Mouse (Mus musculus) midbrain, embryonic 14.5 days (tissue): ENCODE measurements at regions not wholly inside any gene's neighbourhood (a gene's known extent, or its start where the extent isn't known, plus 50 kb on each side); places are given as distances from the start of the nearest gene placed in this dataset.

Experiments used
- ATAC-seq: fragments of 200-750 bp; cut with Nextera tagmentation; 2 replicates; pipeline ENCODE4 v1.8.0; 2017; ENCODE audit warnings: moderate number of reproducible peaks, moderate library complexity; ENCODE audit not compliant: low FRiP score, low TSS enrichment
- DNase-seq: peaks from one replicate; pipeline ENCODE4 v3.0.0-alpha.2; 2015
- H3K27ac ChIP-seq: fragments of 300-500 bp; sonication (generic); replicated peaks from 2 replicates; pipeline ENCODE4 v1.5.1; 2014; ENCODE audit warnings: mild to moderate bottlenecking, low read depth, low read length, moderate library complexity
- H3K27me3 ChIP-seq: fragments of 300-500 bp; sonication (generic); 2 replicates; pipeline ENCODE4 v1.6.1; 2014; ENCODE audit warnings: low read length, control low read depth, mixed read lengths; ENCODE audit not compliant: control insufficient read depth, insufficient read depth
- H3K36me3 ChIP-seq: fragments of 300-500 bp; sonication (generic); 2 replicates; pipeline ENCODE4 v1.6.1; 2014; ENCODE audit warnings: low read length, control low read depth; ENCODE audit not compliant: control insufficient read depth, insufficient read depth
- H3K4me1 ChIP-seq: fragments of 300-500 bp; sonication (generic); 2 replicates; pipeline ENCODE4 v1.6.1; 2014; ENCODE audit warnings: mild to moderate bottlenecking, antibody characterized with exemption, low read length, control low read depth; ENCODE audit not compliant: control insufficient read depth, insufficient read depth
- H3K4me2 ChIP-seq: fragments of 300-500 bp; sonication (generic); 2 replicates; pipeline ENCODE4 v1.6.1; 2014; ENCODE audit warnings: mild to moderate bottlenecking, low read length, moderate library complexity
- H3K4me3 ChIP-seq: fragments of 300-500 bp; sonication (generic); replicated peaks from 2 replicates; pipeline ENCODE4 v1.5.1; 2014; ENCODE audit warnings: low read depth, low read length
- H3K9ac ChIP-seq: fragments of 300-500 bp; sonication (generic); replicated peaks from 2 replicates; pipeline ENCODE4 v1.6.1; 2014; ENCODE audit warnings: mild to moderate bottlenecking, low read length, moderate library complexity
- H3K9me3 ChIP-seq: fragments of 300-500 bp; sonication (generic); 2 replicates; pipeline ENCODE4 v1.6.1; 2016; ENCODE audit warnings: low read length, control low read depth, mixed read lengths; ENCODE audit not compliant: control insufficient read depth
- WGBS: fragments of 180-500 bp; shearing (Covaris S2); extraction: QIAGEN DNeasy Blood & Tissue Kit; methylation state at CpG from one replicate; pipeline ENCODE4 v1.1.7; 2014; 5-methylcytosine and 5-hydroxymethylcytosine counted together

DNA sequence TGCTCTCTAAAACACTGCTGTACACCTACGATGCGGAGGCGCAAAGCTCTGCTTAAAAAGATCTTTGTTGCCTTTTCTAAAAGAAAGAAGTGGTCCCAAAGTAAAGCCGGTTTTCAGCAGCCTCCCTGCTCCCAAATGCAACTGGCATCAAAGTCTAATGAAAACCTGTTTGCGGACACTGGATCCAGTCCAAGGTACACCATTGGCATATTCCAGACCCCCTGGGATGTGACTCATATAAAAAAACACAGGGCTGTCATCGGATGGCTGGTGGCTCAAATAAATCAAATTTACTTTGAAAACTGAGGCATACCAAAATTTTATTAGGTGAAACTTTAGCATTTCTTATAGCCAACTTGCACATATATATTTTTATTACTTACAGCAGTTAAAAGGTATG lies 134.2 kb upstream of the Tbx18 start:
- Histone ChIP-seq H3K27ac (no peak overlapping the region), H3K9ac (no peak overlapping the region), H3K36me3 (no peaks in the 10 kb centered on the region), H3K27me3 (no peaks in the 10 kb centered on the region), H3K9me3 (no peaks in the 10 kb centered on the region), H3K4me1 (no peaks in the 10 kb centered on the region), H3K4me3 (no peak overlapping the region), H3K4me2 (no peak overlapping the region)
- no peak for ATAC-seq
- DNase-seq: no peak
- 84% methylated on average over 6 of the region's 6 CpGs for WGBS

DNA sequence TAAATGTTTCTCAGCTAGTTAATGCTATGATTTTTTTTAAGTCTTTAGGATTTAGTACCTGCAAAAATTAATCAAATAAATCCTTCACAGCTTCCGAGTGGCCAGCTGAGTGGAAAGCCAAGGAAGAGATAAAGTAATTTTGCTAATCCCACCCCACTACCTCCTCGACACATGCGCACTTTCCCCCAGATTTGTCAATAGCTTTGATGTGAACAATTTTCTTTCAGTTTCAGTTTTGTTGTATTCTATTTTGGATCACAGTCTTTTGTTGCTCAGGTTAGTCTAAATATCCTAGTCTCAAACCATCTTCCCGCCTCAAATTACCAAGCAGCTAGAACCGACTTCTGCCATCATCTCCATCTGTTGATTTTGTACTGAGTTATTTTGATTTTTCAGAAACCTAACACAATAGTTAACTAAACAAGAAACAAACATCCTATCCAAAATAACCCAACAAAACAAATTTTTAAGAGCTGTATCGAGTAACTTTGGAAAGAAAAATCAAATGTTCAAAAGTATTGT lies 141.4 kb upstream of the Tbx18 start:
- no peaks in the 10 kb centered on the region for H3K9me3 ChIP-seq
- H3K4me2 ChIP-seq: no peak overlapping the region
- no peak for DNase-seq
- no peak for ATAC-seq
- no peaks in the 10 kb centered on the region for H3K27me3 ChIP-seq
- no peaks in the 10 kb centered on the region for H3K36me3 ChIP-seq
- no peak overlapping the region for H3K4me3 ChIP-seq
- 86% methylated on average over 6 of the region's 6 CpGs for WGBS
- H3K9ac ChIP-seq: no peak overlapping the region
- H3K27ac ChIP-seq: no peak overlapping the region
- H3K4me1 ChIP-seq: no peaks in the 10 kb centered on the region

DNA sequence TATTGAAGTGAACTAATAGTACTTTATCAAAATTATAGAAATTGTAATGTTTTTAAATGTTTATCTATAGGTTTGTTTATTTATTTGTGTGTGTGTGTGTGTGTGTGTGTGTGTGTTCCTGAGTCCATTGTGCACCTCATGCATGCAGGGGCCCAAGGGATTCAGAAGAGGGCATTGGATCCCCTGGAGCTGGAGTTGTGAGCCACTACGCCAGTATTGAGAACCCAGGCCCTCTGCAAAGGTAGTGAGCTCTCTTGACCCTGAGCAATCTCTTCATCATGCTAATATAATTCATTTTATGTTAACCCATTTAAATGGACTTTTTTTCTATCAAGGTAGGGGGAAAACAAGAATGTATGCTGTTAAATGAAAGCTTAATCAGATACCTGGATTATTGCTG lies 151.5 kb upstream of the Tbx18 start:
- Histone ChIP-seq H3K27ac (no peak overlapping the region), H3K4me2 (no peak overlapping the region), H3K9ac (no peak overlapping the region), H3K27me3 (no peaks in the 10 kb centered on the region), H3K9me3 (no peaks in the 10 kb centered on the region; the same call in 1 of the 2 replicates), H3K36me3 (no peaks in the 10 kb centered on the region), H3K4me3 (no peak overlapping the region), H3K4me1 (no peaks in the 10 kb centered on the region)
- ATAC-seq (no peak), DNase-seq (no peak)
- WGBS: 83% methylated on average over 1 of the region's 1 CpGs

DNA sequence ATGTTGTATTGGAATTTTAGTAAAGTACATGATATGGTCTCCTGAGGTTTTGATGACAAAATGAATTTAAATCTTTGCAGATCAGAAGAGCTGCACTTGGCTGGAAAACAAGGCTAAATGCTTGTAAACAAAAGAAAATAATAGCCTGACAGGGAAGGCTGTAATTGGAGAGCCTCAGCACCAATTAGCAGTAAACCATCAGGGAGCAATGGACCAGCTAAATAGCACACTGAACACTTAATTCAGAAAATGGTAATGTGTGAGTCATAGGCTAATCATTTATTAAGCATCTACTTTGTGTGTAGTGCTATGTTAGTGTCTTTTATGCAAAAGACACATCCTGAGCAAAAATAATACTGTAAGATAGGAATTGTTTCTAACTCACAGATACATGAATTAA lies 152.0 kb upstream of the Tbx18 start:
- H3K9ac ChIP-seq: no peak overlapping the region
- H3K4me3 ChIP-seq: no peak overlapping the region
- H3K27me3 ChIP-seq: no peaks in the 10 kb centered on the region
- no peaks in the 10 kb centered on the region; the same call in 1 of the 2 replicates for H3K9me3 ChIP-seq
- H3K27ac ChIP-seq: no peak overlapping the region
- H3K4me2 ChIP-seq: no peak overlapping the region
- DNase-seq (peak; percentile 7), ATAC-seq (no peak)
- no peaks in the 10 kb centered on the region for H3K36me3 ChIP-seq
- H3K4me1 ChIP-seq: no peaks in the 10 kb centered on the region

DNA sequence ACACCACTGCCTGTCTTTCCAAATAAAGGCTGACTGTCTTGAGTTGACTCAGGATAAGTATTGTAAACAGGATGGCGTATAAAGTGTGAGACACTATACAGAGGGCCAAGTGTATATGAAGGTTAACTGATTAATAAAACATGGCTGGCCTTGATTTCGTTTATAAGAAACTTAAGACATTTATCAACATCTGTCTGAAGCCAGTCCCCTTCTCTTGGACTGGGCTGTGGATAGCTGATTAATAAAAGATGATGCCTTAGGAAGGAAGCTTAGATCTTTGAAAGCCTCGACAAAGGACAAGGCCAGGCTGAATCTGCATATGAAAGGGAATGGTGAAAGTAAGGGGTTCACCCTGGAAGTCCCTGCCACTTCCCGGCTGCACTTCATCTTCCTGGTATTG lies 163.0 kb upstream of the Tbx18 start:
- WGBS: 6% methylated on average over 4 of the region's 4 CpGs

DNA sequence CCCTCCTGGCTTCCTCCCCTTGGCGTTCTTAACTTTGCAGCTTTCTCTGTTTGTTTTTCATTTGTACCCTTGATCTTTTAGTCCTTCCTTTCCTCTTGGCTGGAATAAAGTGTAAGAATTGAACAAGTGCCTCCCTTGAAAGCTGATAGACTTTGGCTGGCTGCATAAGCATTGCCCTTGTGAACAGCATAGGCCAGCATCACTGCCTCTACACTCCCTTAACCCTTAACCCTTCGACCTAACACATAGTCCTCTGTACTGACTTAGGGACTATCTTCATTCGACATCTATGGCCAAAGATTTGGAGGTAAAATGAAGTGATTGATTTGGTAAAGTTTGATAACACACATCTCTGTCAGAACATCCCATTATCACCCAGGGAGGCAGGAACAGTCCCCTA lies 163.5 kb upstream of the Tbx18 start:
- no peak overlapping the region for H3K27ac ChIP-seq
- DNase-seq: no peak
- no peak for ATAC-seq
- no peak overlapping the region for H3K9ac ChIP-seq
- no peaks in the 10 kb centered on the region for H3K36me3 ChIP-seq
- no peaks in the 10 kb centered on the region for H3K27me3 ChIP-seq
- no peak overlapping the region for H3K4me3 ChIP-seq
- H3K4me1 ChIP-seq: peaks cover 7% of the 10 kb centered on the region; the same call in 1 of the 2 replicates
- H3K4me2 ChIP-seq: no peak overlapping the region
- WGBS: 38% methylated on average over 3 of the region's 3 CpGs
- H3K9me3 ChIP-seq: no peaks in the 10 kb centered on the region

More for the DNA sequence above, 163.0 kb upstream of the Tbx18 start:
- ATAC-seq (peak; percentile 63), DNase-seq (peak; percentile 47)
- H3K4me1 ChIP-seq: peaks cover 7% of the 10 kb centered on the region; the same call in 1 of the 2 replicates
- no peak overlapping the region for H3K27ac ChIP-seq
- H3K36me3 ChIP-seq: no peaks in the 10 kb centered on the region
- H3K4me3 ChIP-seq: no peak overlapping the region
- H3K9ac ChIP-seq: no peak overlapping the region
- H3K9me3 ChIP-seq: no peaks in the 10 kb centered on the region
- H3K4me2 ChIP-seq: no peak overlapping the region
- H3K27me3 ChIP-seq: no peaks in the 10 kb centered on the region

DNA sequence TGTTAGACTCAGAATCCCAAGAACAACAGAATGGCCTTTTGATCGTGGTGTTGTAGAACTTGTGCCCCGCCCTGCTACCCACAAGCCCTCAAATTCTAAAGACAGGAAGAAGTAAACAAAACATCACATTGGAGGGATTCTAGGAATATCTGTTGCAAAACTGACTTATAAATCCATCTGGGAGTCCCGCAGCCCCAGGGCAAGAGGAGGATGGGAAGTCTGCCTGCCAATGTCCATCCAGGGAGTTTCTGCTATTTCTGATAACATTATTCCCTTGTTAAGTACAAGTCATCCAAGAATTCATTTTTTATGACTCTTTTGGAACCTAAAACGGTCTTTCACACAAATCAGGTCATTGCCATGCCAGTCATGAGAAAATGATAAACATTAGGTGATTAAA lies 164.5 kb upstream of the Tbx18 start:
- H3K4me3 ChIP-seq: no peak overlapping the region
- H3K36me3 ChIP-seq: no peaks in the 10 kb centered on the region
- 81% methylated on average over 4 of the region's 4 CpGs for WGBS
- H3K9me3 ChIP-seq: no peaks in the 10 kb centered on the region
- no peaks in the 10 kb centered on the region for H3K27me3 ChIP-seq
- no peak overlapping the region for H3K9ac ChIP-seq
- no peak for ATAC-seq
- no peak overlapping the region for H3K27ac ChIP-seq
- peaks cover 7% of the 10 kb centered on the region; the same call in 1 of the 2 replicates for H3K4me1 ChIP-seq
- no peak for DNase-seq
- H3K4me2 ChIP-seq: no peak overlapping the region

DNA sequence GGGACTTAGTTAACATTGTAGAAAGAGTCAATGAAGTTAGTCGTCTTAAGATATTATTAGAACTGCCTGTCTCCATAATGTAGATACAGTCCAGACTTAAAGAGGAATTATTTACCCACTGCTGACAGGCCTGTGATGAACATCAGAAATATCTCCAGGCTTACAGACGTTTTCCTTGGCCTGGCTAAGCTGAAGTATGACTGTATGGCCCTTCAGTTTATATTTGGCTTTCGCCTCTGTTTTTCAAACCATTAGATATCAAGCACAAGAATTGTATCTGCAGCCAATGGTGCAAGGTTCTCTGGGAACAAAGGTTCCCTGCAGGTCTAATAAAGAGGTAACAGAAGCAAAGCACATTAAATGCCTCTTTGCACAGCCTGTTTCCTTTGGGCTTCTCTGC lies 166.3 kb upstream of the Tbx18 start:
- no peaks in the 10 kb centered on the region for H3K27me3 ChIP-seq
- H3K9ac ChIP-seq: no peak overlapping the region
- no peaks in the 10 kb centered on the region for H3K36me3 ChIP-seq
- H3K27ac ChIP-seq: no peak overlapping the region
- no peak overlapping the region for H3K4me2 ChIP-seq
- no peak overlapping the region for H3K4me3 ChIP-seq
- H3K9me3 ChIP-seq: no peaks in the 10 kb centered on the region
- WGBS: 81% methylated on average over 3 of the region's 3 CpGs
- DNase-seq (no peak), ATAC-seq (no peak)
- peaks cover 7% of the 10 kb centered on the region; the same call in 1 of the 2 replicates for H3K4me1 ChIP-seq

DNA sequence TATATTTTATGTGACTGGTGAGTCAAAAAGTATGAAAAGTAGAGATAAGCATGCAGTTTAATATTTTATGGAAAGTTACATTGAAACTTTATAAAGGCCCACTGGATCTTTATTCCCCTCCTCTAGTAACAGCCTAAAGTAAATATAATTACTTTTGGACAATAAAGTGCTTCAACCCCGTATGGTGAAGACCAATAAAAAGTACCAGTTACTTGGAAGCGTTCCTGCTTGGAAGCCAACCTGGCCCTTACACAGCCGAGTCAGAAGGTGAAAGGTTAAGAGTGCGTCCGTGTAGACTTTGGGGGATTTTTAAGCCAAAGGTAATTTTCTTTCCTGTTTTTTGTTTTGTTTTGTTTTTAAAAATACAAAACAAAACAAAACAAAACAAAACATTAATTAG lies 168.3 kb upstream of the Tbx18 start:
- Histone ChIP-seq H3K36me3 (no peaks in the 10 kb centered on the region), H3K4me1 (peaks cover 4% of the 10 kb centered on the region; the same call in 1 of the 2 replicates), H3K9me3 (no peaks in the 10 kb centered on the region), H3K9ac (no peak overlapping the region), H3K27me3 (no peaks in the 10 kb centered on the region), H3K4me3 (no peak overlapping the region), H3K27ac (no peak overlapping the region), H3K4me2 (no peak overlapping the region)
- 80% methylated on average over 5 of the region's 5 CpGs for WGBS
- no peak for ATAC-seq
- no peak for DNase-seq
